Mouse (Mus musculus): ENCODE measurements at regions not wholly inside any gene's neighbourhood (a gene's known extent, or its start where the extent isn't known, plus 50 kb on each side); places are given as distances from the start of the nearest gene placed in this dataset.

DNA sequence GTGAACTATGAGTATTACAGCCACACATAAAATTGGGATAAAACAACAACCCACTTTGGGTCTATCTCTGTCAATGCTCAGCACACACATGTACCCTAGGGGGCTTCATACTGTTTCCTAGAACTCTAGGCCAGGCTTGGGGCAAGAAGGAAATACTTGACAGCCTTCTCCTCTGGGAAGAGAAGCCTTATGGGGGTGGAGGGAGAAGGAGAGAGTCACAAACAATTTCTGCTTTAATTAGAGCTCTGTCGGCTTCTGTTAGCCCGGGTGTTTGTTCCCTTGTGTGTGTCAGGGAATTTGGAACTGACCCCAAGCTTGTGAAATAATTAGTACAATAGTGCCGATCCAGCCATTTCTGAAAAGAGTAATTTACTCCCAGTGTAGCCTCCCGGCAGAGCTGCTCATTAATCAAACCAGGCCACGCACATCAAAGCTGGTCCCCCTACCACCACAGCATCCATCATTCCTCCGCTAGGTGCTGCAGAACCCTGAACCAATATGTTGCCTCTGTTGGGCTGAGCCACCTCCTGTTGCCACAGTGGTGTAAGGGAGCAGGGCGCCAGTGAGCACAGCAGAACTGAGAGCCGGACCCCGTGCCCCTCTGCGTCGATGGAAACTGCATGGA, 307.3 kb downstream of the Tmem114 start:
- no peak for DNase-seq

- DNase-seq: no peak
These were observed 313.4 kb downstream of the Tmem114 start for GRCm38 (mm10) chr16:8111329-8112116.

GRCm38 (mm10) chr16:8108141-8109122, 316.5 kb downstream of the Tmem114 start:
- DNase-seq: no peak

DNA sequence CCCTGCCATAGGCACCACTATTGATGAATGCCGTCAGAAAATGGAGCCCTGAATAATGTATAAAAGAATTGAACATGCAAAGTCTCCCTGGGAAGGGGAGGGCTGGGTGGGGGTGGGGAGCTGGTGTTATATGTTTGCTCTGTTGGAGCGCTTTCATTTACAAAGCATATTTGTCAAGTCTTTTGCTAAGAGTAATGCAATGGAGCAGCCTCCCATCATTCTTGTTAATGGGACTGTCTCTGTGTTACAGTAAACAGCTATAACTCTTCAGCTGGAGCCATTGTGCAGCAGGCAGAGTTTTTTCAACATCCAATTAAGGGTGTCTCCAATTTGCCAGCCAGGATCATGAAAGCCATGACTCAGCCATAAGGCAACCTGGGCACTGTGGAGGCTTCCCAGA, 345.9 kb downstream of the Tmem114 start:
- DNase-seq: no peak

- DNase-seq: no peak
These were observed 346.5 kb downstream of the Tmem114 start for GRCm38 (mm10) chr16:8078461-8078860.

- no peak for DNase-seq
These were observed 350.2 kb downstream of the Tmem114 start for GRCm38 (mm10) chr16:8074729-8075128.

DNA sequence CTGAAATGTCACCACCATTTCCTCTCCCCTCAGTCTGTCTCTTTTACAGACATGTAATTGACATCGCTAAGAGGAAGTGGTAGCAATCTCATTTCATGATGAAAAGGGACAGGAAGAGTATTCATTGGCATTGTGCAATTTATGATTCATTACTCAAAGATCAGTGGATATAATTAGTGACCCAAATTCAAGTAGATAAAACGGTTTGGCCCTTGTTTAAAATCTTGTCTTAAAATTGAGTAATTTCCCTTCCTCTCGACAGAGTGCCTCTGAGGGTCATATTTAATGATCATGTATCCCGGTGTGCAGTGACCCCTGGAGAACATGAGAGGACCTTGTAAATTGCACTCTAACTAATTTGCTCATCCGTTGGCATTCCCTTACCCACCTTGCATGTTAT, 371.0 kb downstream of the Tmem114 start:
- no peak for DNase-seq

GRCm38 (mm10) chr16:8008966-8009365, 416.0 kb downstream of the Tmem114 start:
- no peak for DNase-seq

GRCm38 (mm10) chr16:8006631-8007030, 418.3 kb downstream of the Tmem114 start:
- DNase-seq: no peak

GRCm38 (mm10) chr16:8002339-8003089, 422.4 kb downstream of the Tmem114 start:
- no peak for DNase-seq

- no peak for DNase-seq
These were observed 442.1 kb downstream of the Tmem114 start for GRCm38 (mm10) chr16:7982816-7983215.

DNA sequence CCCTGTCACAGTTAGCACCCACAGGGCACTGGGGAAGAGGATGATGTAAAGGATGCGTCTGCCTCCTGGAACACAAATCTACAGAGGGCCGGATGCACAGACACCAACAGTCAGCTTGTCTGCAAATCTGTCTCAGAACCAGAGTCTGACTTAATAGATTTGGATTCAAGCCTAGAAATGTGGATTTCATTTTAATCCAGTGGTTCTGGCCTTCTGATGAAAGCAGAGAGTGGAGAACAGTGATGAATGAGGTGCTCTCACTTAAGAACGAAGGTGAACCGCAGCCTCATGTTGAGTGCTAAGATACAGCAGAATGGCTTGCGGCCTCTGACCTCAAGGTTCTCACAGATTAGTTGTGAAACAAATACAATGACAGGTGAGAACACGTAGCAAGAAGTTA, 446.5 kb downstream of the Tmem114 start:
- DNase-seq: no peak

GRCm38 (mm10) chr16:7951616-7952015, 473.3 kb downstream of the Tmem114 start:
- DNase-seq: no peak

GRCm38 (mm10) chr16:7942333-7942732, 482.6 kb downstream of the Tmem114 start:
- DNase-seq: no peak

DNA sequence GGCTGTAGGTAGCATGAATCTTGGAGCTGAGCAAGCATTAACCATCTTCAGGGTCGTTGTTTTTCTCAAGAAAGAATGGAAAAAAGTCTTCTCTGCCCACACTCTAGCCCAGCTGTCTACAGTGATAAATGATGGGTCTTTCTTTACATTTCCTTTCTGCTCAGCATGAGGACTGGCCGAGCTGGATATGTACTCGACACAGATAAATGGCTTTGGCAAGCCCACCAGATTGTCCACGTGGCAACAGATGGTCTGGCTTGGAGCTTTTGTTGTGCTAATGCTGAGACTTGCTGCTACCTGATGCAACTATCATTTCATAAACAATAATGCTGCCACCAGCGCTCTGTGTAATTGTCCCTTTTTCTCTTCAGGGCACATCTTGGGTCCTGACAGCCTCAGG, 487.8 kb downstream of the Tmem114 start:
- peak; percentile 48 for DNase-seq

GRCm38 (mm10) chr16:7932322-7932721, 492.6 kb downstream of the Tmem114 start:
- no peak for DNase-seq

DNA sequence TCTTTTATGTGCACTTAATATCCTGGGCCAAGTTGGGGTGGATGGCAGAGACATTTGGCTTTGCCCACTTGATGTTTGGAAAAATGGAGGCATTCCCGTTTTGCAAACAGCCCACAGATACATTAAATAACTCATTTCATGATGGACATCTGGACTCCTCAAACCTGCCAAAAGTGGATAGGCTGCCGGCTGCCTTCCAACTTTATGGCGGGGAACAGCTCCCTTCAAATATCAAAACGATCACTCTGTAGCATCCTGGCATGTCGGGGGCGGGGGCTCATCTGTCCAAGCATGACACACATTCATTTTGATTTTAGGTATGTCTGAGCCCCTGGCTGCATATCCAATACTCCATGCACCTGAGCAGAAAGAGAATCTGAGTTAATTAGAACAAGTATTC, 493.3 kb downstream of the Tmem114 start:
- no peak for DNase-seq

GRCm38 (mm10) chr16:7929112-7929511, 495.8 kb downstream of the Tmem114 start:
- DNase-seq: no peak

DNA sequence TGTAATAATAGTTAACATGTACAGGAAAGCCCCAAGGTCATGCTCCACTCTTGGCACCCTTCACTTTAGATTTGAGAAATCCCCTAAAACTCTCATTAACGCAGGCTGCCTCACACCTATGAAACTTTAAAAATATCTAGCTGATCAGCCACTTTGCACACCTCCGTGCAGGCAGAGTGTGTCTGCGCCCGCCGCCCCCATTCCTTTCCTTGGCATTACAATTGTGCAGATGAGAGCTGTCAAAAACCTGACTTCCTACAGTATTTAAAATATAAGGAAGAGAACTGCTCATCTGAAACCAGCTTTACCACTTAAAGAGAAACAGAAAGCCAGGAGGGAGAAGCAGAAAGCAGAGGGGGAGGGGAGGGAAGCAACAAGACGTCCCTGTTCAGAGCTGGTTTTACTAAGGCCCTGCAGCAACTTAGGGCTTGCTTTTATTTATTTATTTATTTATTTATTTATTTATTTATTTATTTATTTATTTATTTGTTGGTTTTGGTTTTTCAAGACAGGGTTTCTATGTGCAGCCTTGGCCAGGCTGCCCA, 496.5 kb downstream of the Tmem114 start:
- DNase-seq: no peak

DNA sequence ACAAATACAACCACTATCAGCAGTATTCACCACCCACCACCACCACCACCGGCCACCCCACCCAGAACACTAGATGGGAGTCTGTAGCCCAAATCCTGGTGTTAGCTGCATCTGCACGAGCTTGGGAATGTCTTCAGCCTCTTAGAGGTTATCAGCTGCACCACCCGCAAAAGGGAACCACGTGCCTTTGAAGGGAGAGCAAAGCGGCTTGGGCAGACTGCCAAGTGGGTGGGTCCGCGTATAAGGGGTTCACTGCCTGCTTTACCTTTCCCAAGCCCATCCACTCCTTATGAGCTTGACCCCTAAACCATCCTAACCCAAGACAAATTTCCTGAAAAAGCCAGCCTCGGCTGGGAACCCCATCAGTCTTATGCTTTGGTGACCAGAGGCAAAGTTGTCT, 497.2 kb downstream of the Tmem114 start:
- DNase-seq: no peak

GRCm38 (mm10) chr16:7895786-7896185, 529.1 kb downstream of the Tmem114 start:
- DNase-seq: peak; percentile 2

- DNase-seq: no peak
These were observed 532.1 kb downstream of the Tmem114 start for GRCm38 (mm10) chr16:7892799-7893198.
